Mouse (Mus musculus): ENCODE data around the gene Galnt6.
A peak's percentile ranks its signal among the peaks of the same experiment; 100 is the strongest.
"Not testable (repeated sequence)": the region's sequence is repeated elsewhere in the genome, so short reads cannot be mapped to it uniquely, and the experiment has no call there.

- TF ChIP-seq CTCF (conservative IDR thresholded peaks at IDR 0.05; ENCODE audit: low read length), result 0 out of 2 replicates have a peak, but pooled peaks have one; percentile 11
- TF ChIP-seq NANOG, POU5F1 (IDR thresholded peaks at IDR 0.05; ENCODE audit: borderline replicate concordance, low read length): not testable (repeated sequence)
Observed at GRCm38 (mm10) chr15:100773859-100774258, 44.7 kb upstream of the Galnt6 start.
